Mouse (Mus musculus) lung, embryonic 14.5 days (tissue): ENCODE results near the gene Zbtb32. TPM values are rescaled to one million over a fixed set of nuclear protein-coding genes. Genes with fewer than 3 reads are reported as not detected.

Source experiments
- ATAC-seq: fragments of 200-750 bp; cut with Nextera tagmentation; 2 replicates; pipeline ENCODE4 v1.8.0; 2017; ENCODE audit warnings: mild to moderate bottlenecking, moderate TSS enrichment, moderate library complexity; ENCODE audit not compliant: insufficient read depth
- DNase-seq: peaks from one replicate; pipeline ENCODE4 v3.0.0-alpha.2; 2015
- H3K27ac ChIP-seq: fragments of 300-500 bp; sonication (generic); 2 replicates; pipeline ENCODE4 v1.5.1; 2014; ENCODE audit warnings: low read depth, mild to moderate bottlenecking, moderate library complexity
- H3K27me3 ChIP-seq: fragments of 300-500 bp; sonication (generic); 2 replicates; pipeline ENCODE4 v1.6.1; 2014; ENCODE audit warnings: low read length, control low read depth; ENCODE audit not compliant: insufficient read depth
- H3K36me3 ChIP-seq: fragments of 300-500 bp; sonication (generic); 2 replicates; pipeline ENCODE4 v1.6.1; 2014; ENCODE audit warnings: control low read depth; ENCODE audit not compliant: insufficient read depth
- H3K4me1 ChIP-seq: fragments of 300-500 bp; sonication (generic); 2 replicates; pipeline ENCODE4 v1.6.1; 2014; ENCODE audit warnings: antibody characterized with exemption, control low read depth; ENCODE audit not compliant: insufficient read depth
- H3K4me2 ChIP-seq: fragments of 300-500 bp; sonication (generic); 2 replicates; pipeline ENCODE4 v1.6.1; 2014; ENCODE audit warnings: mild to moderate bottlenecking
- H3K4me3 ChIP-seq: fragments of 300-500 bp; sonication (generic); 2 replicates; pipeline ENCODE4 v1.5.1; 2014; ENCODE audit warnings: low read depth, low read length
- H3K9ac ChIP-seq: fragments of 300-500 bp; sonication (generic); 2 replicates; pipeline ENCODE4 v1.6.1; 2014
- H3K9me3 ChIP-seq: fragments of 300-500 bp; sonication (generic); 2 replicates; pipeline ENCODE4 v1.6.1; 2016; ENCODE audit warnings: low read depth, low read length, control low read depth
- CTCF ChIP-seq: IDR thresholded peaks from 2 replicates; pipeline ENCODE4 v1.5.1; 2016; ENCODE audit warnings: antibody characterized with exemption, low read depth
- WGBS: fragments of 180-500 bp; shearing (Covaris S2); extraction: QIAGEN DNeasy Blood & Tissue Kit; methylation state at CpG from one replicate; pipeline ENCODE4 v1.1.7; 2014; 5-methylcytosine and 5-hydroxymethylcytosine counted together
- polyA plus RNA-seq: library from polyadenylated mRNA; unstranded; fragments of >200 nt; fragmentation: Nextera tagmentation; extraction: Ambion mirVana; gene quantifications from 2 replicates; pipeline ENCODE4 v1.2.1, GENCODE M21; 2014

Zbtb32 gene
- 1.7 and 2.4 TPM in 2 replicates for polyA plus RNA-seq

DNA sequence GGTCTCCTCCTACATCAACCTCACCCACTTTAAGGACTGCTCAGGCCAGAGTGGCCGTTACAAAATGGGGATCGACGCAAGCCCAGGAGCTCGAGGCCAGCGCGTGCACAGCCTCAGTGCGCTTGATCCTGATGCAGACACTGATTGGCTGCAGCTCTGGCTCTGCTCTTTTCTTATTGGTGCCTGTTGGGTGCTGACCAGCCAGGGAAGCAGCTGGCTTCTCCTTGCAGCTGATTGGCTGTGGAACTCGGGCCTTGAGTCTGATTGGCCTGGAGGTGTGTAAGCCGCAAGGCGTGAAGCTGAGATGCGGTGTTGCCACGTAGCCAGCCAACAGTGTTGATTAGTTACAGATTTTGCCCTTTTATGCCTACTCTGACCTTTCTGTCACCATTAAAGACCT lies at the start of gene Zbtb32:
TSS of gene Zbtb32 (minus strand) at position 124 of the 400 bp plus-strand sequence.
- H3K9me3 ChIP-seq = no peaks in the 10 kb centered on the region
- H3K9ac ChIP-seq = no peak within 1 kb of the TSS
- no peaks in the 10 kb centered on the region for H3K27me3 ChIP-seq
- WGBS = 87% methylated on average over 12 of the region's 12 CpGs
- H3K27ac ChIP-seq = peak within 1 kb of the TSS; percentile 87
- no peaks in the 10 kb centered on the region for H3K36me3 ChIP-seq
- H3K4me1 ChIP-seq = no peaks in the 10 kb centered on the region; the same call in 1 of the 2 replicates
- DNase-seq (no peak), ATAC-seq (no peak)
- no peak for TF ChIP-seq CTCF
- H3K4me3 ChIP-seq = no peak within 1 kb of the TSS
- H3K4me2 ChIP-seq = peak within 1 kb of the TSS; percentile 43

DNA sequence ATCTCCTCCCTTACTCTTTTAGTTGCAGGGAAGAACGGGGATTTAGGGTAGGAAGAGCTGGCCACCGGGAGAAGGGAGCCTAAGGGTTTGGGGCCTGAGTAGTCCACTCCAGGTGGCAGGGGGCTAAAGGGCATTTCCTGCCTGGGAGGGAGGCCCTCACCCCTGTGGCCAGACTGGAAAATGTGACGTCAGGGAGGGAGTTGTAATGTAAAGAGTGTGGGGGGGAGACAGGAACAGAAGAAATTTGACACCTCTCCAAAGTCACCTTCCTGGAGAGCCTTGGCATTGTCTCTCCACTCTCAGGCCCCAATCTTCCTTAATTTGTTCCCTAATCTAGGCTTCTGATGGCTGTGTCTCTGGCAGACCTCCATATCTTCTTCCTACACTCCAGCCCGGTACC lies 40.4 kb upstream of the Zbtb32 start:
- Histone ChIP-seq H3K27me3 (peaks cover 25% of the 10 kb centered on the region), H3K9me3 (no peaks in the 10 kb centered on the region), H3K27ac (no peak overlapping the region), H3K4me1 (no peaks in the 10 kb centered on the region), H3K4me3 (no peak overlapping the region), H3K4me2 (no peak overlapping the region), H3K36me3 (peaks cover 38% of the 10 kb centered on the region), H3K9ac (no peak overlapping the region)
- no peak for ATAC-seq
- 11% methylated on average over 4 of the region's 4 CpGs for WGBS
- no peak for TF ChIP-seq CTCF
- DNase-seq = no peak

GRCm38 (mm10) chr7:30636395-30636794 lies 37.7 kb upstream of the Zbtb32 start:
- H3K27ac ChIP-seq = no peak overlapping the region
- H3K27me3 ChIP-seq = peaks cover 45% of the 10 kb centered on the region
- no peaks in the 10 kb centered on the region for H3K9me3 ChIP-seq
- ATAC-seq (no peak), DNase-seq (no peak)
- H3K9ac ChIP-seq = no peak overlapping the region
- H3K4me3 ChIP-seq = no peak overlapping the region
- WGBS = 19% methylated on average over 11 of the region's 11 CpGs
- H3K4me1 ChIP-seq = no peaks in the 10 kb centered on the region
- H3K36me3 ChIP-seq = peaks cover 11% of the 10 kb centered on the region
- TF ChIP-seq CTCF = no peak
- no peak overlapping the region for H3K4me2 ChIP-seq

- ATAC-seq (no peak), DNase-seq (no peak)
- Histone ChIP-seq H3K4me2 (peak within 1 kb of the TSS; percentile 42), H3K9ac (no peak within 1 kb of the TSS), H3K9me3 (no peaks in the 10 kb centered on the region), H3K36me3 (peaks cover 5% of the 10 kb centered on the region), H3K4me3 (peak within 1 kb of the TSS; percentile 26), H3K27me3 (peaks cover 45% of the 10 kb centered on the region), H3K27ac (no peak within 1 kb of the TSS), H3K4me1 (no peaks in the 10 kb centered on the region)
- TF ChIP-seq CTCF = no peak
- 3% methylated on average over 5 of the region's 5 CpGs for WGBS
Measured at GRCm38 (mm10) chr7:30635752-30636151, 37.0 kb upstream of the Zbtb32 start, which contains the start of gene Etv2. TSS of gene Etv2 (minus strand) at chr7:30635852.

- Histone ChIP-seq H3K9ac (no peak overlapping the region; the same call in 1 of the 2 replicates), H3K4me3 (peak overlapping the region; percentile 26), H3K4me1 (no peaks in the 10 kb centered on the region), H3K27ac (no peak overlapping the region), H3K9me3 (no peaks in the 10 kb centered on the region), H3K36me3 (no peaks in the 10 kb centered on the region), H3K4me2 (peak overlapping the region; percentile 42), H3K27me3 (peaks cover 45% of the 10 kb centered on the region)
- DNase-seq = peak; percentile 73
- ATAC-seq = peak; percentile 78
- TF ChIP-seq CTCF = peak; percentile 77
- WGBS = 1% methylated on average over 20 of the region's 20 CpGs
Measured at GRCm38 (mm10) chr7:30634621-30635020, 35.9 kb upstream of the Zbtb32 start.

GRCm38 (mm10) chr7:30633762-30634412 lies 35.2 kb upstream of the Zbtb32 start:
- DNase-seq = no peak
- 3% methylated on average over 27 of the region's 27 CpGs for WGBS
- H3K9ac ChIP-seq = no peak overlapping the region; the same call in 1 of the 2 replicates
- no peak overlapping the region for H3K27ac ChIP-seq
- no peaks in the 10 kb centered on the region for H3K4me1 ChIP-seq
- H3K9me3 ChIP-seq = no peaks in the 10 kb centered on the region
- TF ChIP-seq CTCF = no peak
- H3K36me3 ChIP-seq = no peaks in the 10 kb centered on the region
- 0 out of 2 replicates have a peak overlapping the region, but pooled peaks have one; percentile 26 for H3K4me3 ChIP-seq
- ATAC-seq = no peak
- H3K4me2 ChIP-seq = no peak overlapping the region
- peaks cover 45% of the 10 kb centered on the region for H3K27me3 ChIP-seq

DNA sequence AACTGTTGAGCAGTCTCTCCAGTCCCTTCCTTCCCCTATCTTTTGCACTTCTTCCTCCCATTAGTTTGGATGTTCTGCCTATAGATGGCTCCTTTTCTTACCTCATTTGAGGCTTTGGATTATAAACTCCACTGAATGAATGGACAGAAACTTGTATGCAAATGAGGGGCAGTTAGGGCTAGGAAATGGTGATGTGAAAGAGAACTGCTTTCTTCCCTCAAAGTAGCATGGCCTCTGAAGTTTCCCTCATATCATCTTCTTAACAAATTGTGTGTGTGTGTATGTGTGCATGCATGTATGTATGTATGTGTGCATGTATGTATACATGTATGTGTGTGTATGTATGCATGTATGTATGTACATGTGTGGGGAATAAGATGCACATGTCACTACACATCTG lies 30.3 kb upstream of the Zbtb32 start:
- Histone ChIP-seq H3K4me2 (no peak overlapping the region), H3K4me1 (0 out of 2 replicates have a peak, but pooled peaks cover 5% of the 10 kb centered on the region), H3K4me3 (no peak overlapping the region), H3K27ac (no peak overlapping the region), H3K9ac (no peak overlapping the region), H3K36me3 (peaks cover 6% of the 10 kb centered on the region; the same call in 1 of the 2 replicates), H3K9me3 (no peaks in the 10 kb centered on the region), H3K27me3 (peaks cover 20% of the 10 kb centered on the region)
- TF ChIP-seq CTCF = no peak
- ATAC-seq = no peak
- no peak for DNase-seq
